Mouse (Mus musculus): ENCODE measurements at regions not wholly inside any gene's neighbourhood (a gene's known extent, or its start where the extent isn't known, plus 50 kb on each side); places are given as distances from the start of the nearest gene placed in this dataset.

GRCm38 (mm10) chr7:78123386-78123785 lies 614.4 kb downstream of the Ntrk3 start:
- no peak overlapping the region for H3K9ac ChIP-seq (replicated peaks)
- WGBS = 76% methylated on average over 1 of the region's 1 CpGs
- no peak for ATAC-seq

DNA sequence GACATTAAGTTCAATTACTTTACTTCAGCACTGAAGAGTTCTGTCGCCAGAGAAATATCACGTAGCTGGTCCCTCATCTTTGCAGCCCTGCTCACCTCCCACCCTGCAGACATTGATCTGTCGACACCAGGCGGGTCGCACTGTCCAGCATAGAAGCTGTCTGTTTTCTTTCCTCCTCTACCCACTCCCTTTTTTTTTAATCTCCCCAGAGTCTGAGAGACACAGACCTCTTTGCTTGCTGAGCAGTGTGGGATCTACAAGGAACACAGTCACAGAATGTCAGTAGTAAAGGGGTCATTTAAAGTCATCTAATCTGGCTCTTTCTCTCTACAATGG lies 616.7 kb downstream of the Ntrk3 start:
- no peak overlapping the region for H3K27ac ChIP-seq
- no peaks in the 10 kb centered on the region for H3K27me3 ChIP-seq
- 83% methylated on average over 5 of the region's 5 CpGs for WGBS
- no peak overlapping the region for H3K4me3 ChIP-seq (replicated peaks)
- no peaks in the 10 kb centered on the region for H3K4me1 ChIP-seq (replicated peaks)
- no peak for ATAC-seq
- H3K9me3 ChIP-seq = 0 out of 2 replicates have a peak, but pooled peaks cover 3% of the 10 kb centered on the region
- no peaks in the 10 kb centered on the region for H3K36me3 ChIP-seq
- no peak overlapping the region for H3K9ac ChIP-seq (replicated peaks)
- H3K4me2 ChIP-seq (replicated peaks) = no peak overlapping the region

More at GRCm38 (mm10) chr7:78123386-78123785, 614.4 kb downstream of the Ntrk3 start:
- Histone ChIP-seq H3K4me3 (replicated peaks) (no peak overlapping the region), H3K9me3 (no peaks in the 10 kb centered on the region), H3K27me3 (no peaks in the 10 kb centered on the region), H3K27ac (no peak overlapping the region), H3K36me3 (no peaks in the 10 kb centered on the region), H3K4me2 (replicated peaks) (no peak overlapping the region), H3K4me1 (replicated peaks) (no peaks in the 10 kb centered on the region)

- H3K27me3 ChIP-seq = no peaks in the 10 kb centered on the region
- H3K9ac ChIP-seq (replicated peaks) = no peak overlapping the region
- H3K36me3 ChIP-seq = no peaks in the 10 kb centered on the region
- H3K4me2 ChIP-seq (replicated peaks) = no peak overlapping the region
- no peak overlapping the region for H3K4me3 ChIP-seq (replicated peaks)
- no peaks in the 10 kb centered on the region for H3K4me1 ChIP-seq (replicated peaks)
- no peak for ATAC-seq
- H3K9me3 ChIP-seq = 0 out of 2 replicates have a peak, but pooled peaks cover 3% of the 10 kb centered on the region
- WGBS = 85% methylated on average over 5 of the region's 5 CpGs
- H3K27ac ChIP-seq = no peak overlapping the region
Observed at GRCm38 (mm10) chr7:78120462-78121150, 617.2 kb downstream of the Ntrk3 start.

DNA sequence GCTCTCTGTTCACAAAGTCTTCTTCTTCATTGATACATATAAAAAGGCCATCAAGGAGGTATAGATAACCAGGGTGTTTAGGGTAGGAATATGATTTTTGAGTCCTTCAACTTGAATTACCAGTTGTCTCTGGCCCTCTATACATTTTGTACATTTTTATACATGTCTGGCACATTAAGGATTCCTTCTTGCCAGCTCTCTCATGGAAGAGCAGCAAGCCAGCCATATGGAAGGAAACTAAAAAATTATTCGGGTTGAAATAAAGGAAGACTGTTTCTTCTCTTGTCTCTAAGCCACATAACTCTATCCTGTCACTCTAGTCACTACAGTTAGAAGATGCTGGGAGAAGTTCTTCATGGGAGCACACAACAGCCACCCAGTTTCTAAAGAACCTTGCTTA lies 618.0 kb downstream of the Ntrk3 start:
- no peak overlapping the region for H3K9ac ChIP-seq (replicated peaks)
- WGBS = 77% methylated on average over 1 of the region's 1 CpGs
- no peak overlapping the region for H3K4me3 ChIP-seq (replicated peaks)
- H3K36me3 ChIP-seq = no peaks in the 10 kb centered on the region
- no peaks in the 10 kb centered on the region for H3K27me3 ChIP-seq
- H3K4me2 ChIP-seq (replicated peaks) = no peak overlapping the region
- H3K27ac ChIP-seq = no peak overlapping the region
- 0 out of 2 replicates have a peak, but pooled peaks cover 3% of the 10 kb centered on the region for H3K9me3 ChIP-seq
- ATAC-seq = no peak
- no peaks in the 10 kb centered on the region for H3K4me1 ChIP-seq (replicated peaks)

DNA sequence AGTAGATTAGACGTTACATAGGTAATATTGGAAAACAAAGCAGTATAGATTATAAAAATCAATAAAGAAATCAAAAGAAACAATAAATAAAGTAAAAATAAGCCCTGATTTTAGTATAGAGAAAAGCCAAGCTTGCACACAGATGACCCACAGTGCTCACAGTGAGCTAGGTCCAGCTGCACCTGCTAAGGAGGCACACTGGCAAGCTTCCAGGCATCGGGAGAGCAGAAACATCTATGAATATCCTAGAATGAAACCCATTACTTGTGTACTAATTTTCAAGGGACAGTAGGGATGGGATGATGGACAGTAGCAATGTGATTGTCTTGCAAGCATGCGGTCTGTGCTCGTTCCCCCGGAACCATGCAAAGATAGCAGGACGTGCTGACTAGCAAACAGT lies 626.5 kb downstream of the Ntrk3 start:
- ATAC-seq = no peak
- Histone ChIP-seq H3K9ac (replicated peaks) (no peak overlapping the region), H3K4me3 (replicated peaks) (no peak overlapping the region), H3K27ac (no peak overlapping the region), H3K4me2 (replicated peaks) (no peak overlapping the region), H3K27me3 (0 out of 2 replicates have a peak, but pooled peaks cover 4% of the 10 kb centered on the region), H3K9me3 (no peaks in the 10 kb centered on the region), H3K36me3 (no peaks in the 10 kb centered on the region), H3K4me1 (replicated peaks) (no peaks in the 10 kb centered on the region)
- WGBS = 82% methylated on average over 6 of the region's 6 CpGs

GRCm38 (mm10) chr7:78103536-78104279 lies 634.1 kb downstream of the Ntrk3 start:
- no peaks in the 10 kb centered on the region for H3K36me3 ChIP-seq
- peaks cover 40% of the 10 kb centered on the region for H3K27me3 ChIP-seq
- H3K4me1 ChIP-seq (replicated peaks) = peaks cover 6% of the 10 kb centered on the region
- H3K4me2 ChIP-seq (replicated peaks) = no peak overlapping the region
- H3K9ac ChIP-seq (replicated peaks) = no peak overlapping the region
- ATAC-seq = no peak
- H3K27ac ChIP-seq = no peak overlapping the region
- no peak overlapping the region for H3K4me3 ChIP-seq (replicated peaks)
- 65% methylated on average over 2 of the region's 2 CpGs for WGBS
- H3K9me3 ChIP-seq = no peaks in the 10 kb centered on the region

DNA sequence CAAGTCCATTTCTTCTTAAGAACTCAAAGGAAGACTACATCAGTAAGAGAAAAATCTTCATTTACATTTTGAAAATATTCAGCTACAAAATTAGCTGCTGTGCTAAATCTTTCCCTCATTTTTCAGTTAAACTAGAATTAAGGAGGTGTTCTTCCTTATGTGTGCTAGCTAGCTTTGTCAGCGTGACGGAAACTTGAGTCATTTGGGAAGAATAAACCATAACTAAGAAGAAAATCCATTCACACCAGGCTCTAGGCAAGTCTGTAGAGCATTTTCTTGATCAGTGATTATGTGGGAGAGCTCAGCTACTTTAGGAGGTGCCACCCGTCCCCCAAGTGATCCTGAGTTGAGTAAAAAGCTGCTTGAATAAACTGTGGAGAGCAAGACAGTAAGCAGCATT lies 635.4 kb downstream of the Ntrk3 start:
- no peak for ATAC-seq
- Histone ChIP-seq H3K36me3 (no peaks in the 10 kb centered on the region), H3K4me2 (replicated peaks) (no peak overlapping the region), H3K27me3 (peaks cover 49% of the 10 kb centered on the region), H3K4me1 (replicated peaks) (peaks cover 6% of the 10 kb centered on the region), H3K27ac (no peak overlapping the region), H3K4me3 (replicated peaks) (no peak overlapping the region), H3K9me3 (no peaks in the 10 kb centered on the region), H3K9ac (replicated peaks) (no peak overlapping the region)
- 91% methylated on average over 3 of the region's 3 CpGs for WGBS

DNA sequence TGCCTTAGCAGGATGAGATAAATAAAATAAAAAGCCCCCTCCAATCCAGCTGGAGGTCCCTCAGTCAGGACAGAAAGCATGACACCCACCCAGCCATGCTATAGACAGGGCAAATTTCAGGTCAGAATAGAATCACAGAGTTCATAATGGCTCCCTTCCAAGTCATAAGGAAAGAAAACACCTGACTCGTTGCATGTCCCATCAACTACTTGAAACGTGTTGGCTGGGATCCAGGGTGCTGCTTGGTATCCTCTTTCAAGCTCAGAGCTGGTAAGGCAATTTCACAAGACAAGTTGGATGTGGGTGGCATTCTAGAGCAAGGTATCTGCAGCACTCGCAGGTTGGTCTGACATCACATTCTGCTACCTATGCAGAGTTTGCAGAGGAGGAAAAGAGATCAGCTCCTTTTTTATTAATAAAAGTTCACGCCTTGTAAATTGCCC lies 651.2 kb downstream of the Ntrk3 start:
- Histone ChIP-seq H3K27me3 (0 out of 2 replicates have a peak, but pooled peaks cover 6% of the 10 kb centered on the region), H3K9ac (replicated peaks) (no peak overlapping the region), H3K4me2 (replicated peaks) (no peak overlapping the region), H3K4me1 (replicated peaks) (peaks cover 7% of the 10 kb centered on the region), H3K4me3 (replicated peaks) (no peak overlapping the region), H3K36me3 (no peaks in the 10 kb centered on the region), H3K27ac (no peak overlapping the region), H3K9me3 (no peaks in the 10 kb centered on the region)
- peak; percentile 40; the same call in 1 of the 2 replicates for ATAC-seq
- 70% methylated on average over 4 of the region's 4 CpGs for whole genome bisulfite sequencing

DNA sequence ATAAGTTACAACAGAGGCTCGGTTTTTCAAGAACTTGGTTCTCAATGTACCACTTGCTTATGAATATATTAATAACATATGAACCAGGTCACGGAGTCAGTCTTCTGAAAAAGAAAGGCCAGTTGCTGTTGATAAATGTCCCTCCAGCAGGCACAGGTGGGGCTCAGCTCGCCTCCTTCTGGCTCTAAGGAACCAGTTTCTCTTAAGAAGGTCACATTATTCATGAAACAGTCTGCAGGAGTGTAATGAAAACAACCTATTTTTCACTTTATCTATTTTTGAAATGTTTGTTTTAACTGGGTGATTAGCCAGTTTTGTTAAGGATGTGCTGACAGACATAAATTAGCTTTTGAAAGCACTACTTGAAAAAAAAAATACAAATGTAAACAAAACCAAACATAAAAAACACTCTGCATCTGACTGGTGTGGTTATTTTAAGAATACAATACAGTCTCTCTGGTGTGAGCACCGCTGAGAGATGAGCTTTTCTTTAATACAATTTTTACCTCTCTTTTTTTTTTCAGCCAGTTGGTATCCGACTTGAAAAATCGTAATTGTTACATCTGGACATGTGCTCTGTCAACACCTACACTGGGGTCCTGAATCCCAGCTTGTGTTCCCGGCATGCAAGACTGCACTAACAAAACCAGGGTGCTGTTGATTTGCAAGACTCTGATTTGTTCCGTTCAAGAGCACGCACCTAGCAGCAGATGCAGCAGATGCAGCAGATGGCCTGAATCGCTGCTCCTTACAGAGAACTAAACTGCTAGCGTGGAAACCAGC lies 651.8 kb downstream of the Ntrk3 start:
- no peak overlapping the region for H3K9ac ChIP-seq (replicated peaks)
- H3K36me3 ChIP-seq = no peaks in the 10 kb centered on the region
- H3K4me2 ChIP-seq (replicated peaks) = no peak overlapping the region
- WGBS = 52% methylated on average over 11 of the region's 11 CpGs
- H3K27ac ChIP-seq = no peak overlapping the region
- peaks cover 7% of the 10 kb centered on the region for H3K4me1 ChIP-seq (replicated peaks)
- H3K27me3 ChIP-seq = 0 out of 2 replicates have a peak, but pooled peaks cover 4% of the 10 kb centered on the region
- no peaks in the 10 kb centered on the region for H3K9me3 ChIP-seq
- no peak overlapping the region for H3K4me3 ChIP-seq (replicated peaks)
- peak; percentile 66 for ATAC-seq

- no peak overlapping the region for H3K27ac ChIP-seq
- H3K27me3 ChIP-seq = no peaks in the 10 kb centered on the region
- H3K9ac ChIP-seq (replicated peaks) = no peak overlapping the region
- H3K4me1 ChIP-seq (replicated peaks) = no peaks in the 10 kb centered on the region
- no peaks in the 10 kb centered on the region for H3K9me3 ChIP-seq
- no peak overlapping the region for H3K4me2 ChIP-seq (replicated peaks)
- H3K4me3 ChIP-seq (replicated peaks) = no peak overlapping the region
- no peaks in the 10 kb centered on the region for H3K36me3 ChIP-seq
- ATAC-seq = no peak
- 90% methylated on average over 1 of the region's 1 CpGs for WGBS
Observed at GRCm38 (mm10) chr7:78079708-78080107, 658.1 kb downstream of the Ntrk3 start.

GRCm38 (mm10) chr7:78071131-78071530 lies 666.7 kb downstream of the Ntrk3 start:
- H3K4me1 ChIP-seq (replicated peaks) = no peaks in the 10 kb centered on the region
- no peak for ATAC-seq
- no peak overlapping the region for H3K27ac ChIP-seq
- no peaks in the 10 kb centered on the region for H3K27me3 ChIP-seq
- no peak overlapping the region for H3K4me2 ChIP-seq (replicated peaks)
- no peaks in the 10 kb centered on the region for H3K9me3 ChIP-seq
- no peak overlapping the region for H3K9ac ChIP-seq (replicated peaks)
- no peak overlapping the region for H3K4me3 ChIP-seq (replicated peaks)
- H3K36me3 ChIP-seq = no peaks in the 10 kb centered on the region
- whole genome bisulfite sequencing = 68% methylated on average over 7 of the region's 7 CpGs

DNA sequence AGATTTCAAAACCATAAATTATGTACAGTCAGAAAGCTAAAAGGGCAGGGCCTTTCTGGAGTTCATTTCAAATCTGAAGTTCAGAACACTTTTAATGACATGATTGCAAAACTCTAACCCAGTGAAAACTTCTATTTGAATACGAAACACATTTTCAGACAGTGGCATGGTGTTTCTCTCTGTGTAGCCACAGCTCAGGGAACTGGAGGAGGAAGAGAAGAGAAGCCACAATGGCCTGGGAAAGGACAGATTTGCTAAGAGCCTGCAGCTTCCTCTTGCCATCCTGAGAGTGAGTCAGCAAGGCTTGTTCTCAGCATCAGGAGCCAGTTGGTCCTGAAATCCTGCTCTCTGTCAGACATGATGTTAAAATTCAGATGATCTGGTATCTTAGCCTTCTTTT lies 676.2 kb downstream of the Ntrk3 start:
- no peak overlapping the region for H3K27ac ChIP-seq
- H3K4me2 ChIP-seq (replicated peaks) = no peak overlapping the region
- ATAC-seq = no peak

More for the DNA sequence above, 676.2 kb downstream of the Ntrk3 start:
- 79% methylated on average over 1 of the region's 1 CpGs for WGBS
- Histone ChIP-seq H3K27me3 (no peaks in the 10 kb centered on the region), H3K9ac (replicated peaks) (no peak overlapping the region), H3K36me3 (no peaks in the 10 kb centered on the region), H3K4me3 (replicated peaks) (no peak overlapping the region), H3K4me1 (replicated peaks) (no peaks in the 10 kb centered on the region), H3K9me3 (no peaks in the 10 kb centered on the region)

All from midbrain, embryonic 13.5 days (tissue).